Comparison of ENCODE assay signal across 19 mouse cellular contexts in the genomic region with DNA sequence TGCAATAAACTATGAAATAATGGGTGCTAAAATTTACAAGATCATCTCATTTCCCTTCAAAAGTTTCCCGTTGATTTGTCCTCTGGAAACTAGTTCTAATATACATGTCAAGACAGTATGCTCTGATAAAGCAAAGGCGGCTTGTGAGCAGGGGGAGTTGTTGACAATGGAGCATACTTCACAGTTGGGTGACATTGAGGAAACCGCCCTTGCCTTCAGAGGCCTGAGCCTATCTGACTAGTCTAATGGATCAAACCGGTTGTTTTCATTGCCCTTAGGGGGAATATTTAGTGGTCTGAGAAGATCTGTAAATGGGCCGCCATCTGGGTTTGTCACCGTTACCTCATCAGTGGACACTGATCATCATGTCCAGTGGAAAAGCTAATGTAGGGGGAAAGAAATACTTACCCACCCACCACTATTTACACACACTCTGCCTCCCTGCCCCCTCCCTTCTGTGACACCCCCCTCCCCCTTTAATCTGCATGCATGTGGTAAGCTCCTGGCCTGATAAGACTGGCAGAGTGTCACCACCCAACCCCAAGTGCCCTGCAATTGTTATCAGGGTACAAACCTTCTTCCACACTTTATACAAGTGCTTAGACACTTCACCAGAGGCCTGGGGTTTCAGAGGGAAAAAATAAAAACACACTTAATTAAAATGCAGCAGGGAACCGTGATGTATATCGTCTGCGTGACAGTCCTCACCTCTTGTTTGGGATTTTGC.
DNase-seq lines count a peak whose midpoint lies in the region; ATAC-seq and TF ChIP-seq lines count a peak whose summit lies in the region.
"Had no signal": no experiment of that assay in that cellular context is flagged by ENCODE, and none has a peak within 500 bp of the region (broad histone marks: within the 10 kb centered on the region; RNA-seq: fewer than 3 reads in every experiment).

No protein-coding gene starts in this region.

- no peaks in the 10 kb centered on the region for H3K36me3 ChIP-seq in kidney, embryonic 14.5 days (ENCODE audit: control insufficient read depth, insufficient read depth, low read length)
- no peaks in the 10 kb centered on the region for H3K36me3 ChIP-seq in liver, embryonic 11.5 days (ENCODE audit: control insufficient read depth, insufficient read depth, low read length)
- no peaks in the 10 kb centered on the region for H3K36me3 ChIP-seq in liver, postnatal 0 days (replicated peaks; ENCODE audit: insufficient read depth, low read length)
- H3K36me3 ChIP-seq in liver, embryonic 13.5 days = no peaks in the 10 kb centered on the region
- no peaks in the 10 kb centered on the region for H3K36me3 ChIP-seq in liver, embryonic 14.5 days (replicated peaks; ENCODE audit: control insufficient read depth, insufficient read depth, low read depth)
- H3K36me3 ChIP-seq: embryonic facial prominence, embryonic 15.5 days; heart, embryonic 12.5 days; hindbrain, embryonic 10.5 days; hindbrain, embryonic 15.5 days had no signal

- no peak overlapping the region for H3K9ac ChIP-seq in kidney, embryonic 14.5 days (ENCODE audit: low read depth, low read length)
- H3K9ac ChIP-seq in liver, embryonic 11.5 days (ENCODE audit: low read depth, low read length) = no peak overlapping the region
- no peak overlapping the region for H3K9ac ChIP-seq in liver, postnatal 0 days (replicated peaks)
- no peak overlapping the region for H3K9ac ChIP-seq in liver, embryonic 13.5 days
- no peak overlapping the region for H3K9ac ChIP-seq in liver, embryonic 14.5 days (replicated peaks)
- H3K9ac ChIP-seq: embryonic facial prominence, embryonic 15.5 days; heart, embryonic 12.5 days; hindbrain, embryonic 15.5 days had no signal

- no peak overlapping the region for H3K4me3 ChIP-seq in kidney, embryonic 14.5 days (ENCODE audit: low read length)
- no peak overlapping the region for H3K4me3 ChIP-seq in liver, embryonic 11.5 days (ENCODE audit: low read depth, low read length)
- H3K4me3 ChIP-seq in liver, postnatal 0 days (ENCODE audit: low read depth, low read length) = no peak overlapping the region
- no peak overlapping the region for H3K4me3 ChIP-seq in liver, embryonic 13.5 days (replicated peaks)
- no peak overlapping the region for H3K4me3 ChIP-seq in liver, embryonic 14.5 days (ENCODE audit: insufficient read depth in 1 of 2, low read depth in 2 of 2, low read length in 2 of 2)
- H3K4me3 ChIP-seq: embryonic facial prominence, embryonic 15.5 days; erythroblast, embryonic 14.5 days; gastrocnemius, adult 2 months; heart, embryonic 12.5 days; hindbrain, embryonic 10.5 days; hindbrain, embryonic 15.5 days had no signal

- WGBS in kidney, embryonic 14.5 days = 45% methylated on average over 9 of the region's 9 CpGs
- 77% methylated on average over 9 of the region's 9 CpGs for WGBS in liver, embryonic 11.5 days
- 72% methylated on average over 9 of the region's 9 CpGs for WGBS in liver, postnatal 0 days (ENCODE audit: insufficient replicate concordance)
- 59% methylated on average over 9 of the region's 9 CpGs for WGBS in liver, embryonic 13.5 days (ENCODE audit: insufficient replicate concordance)
- 58% methylated on average over 9 of the region's 9 CpGs for WGBS in liver, embryonic 14.5 days (ENCODE audit: insufficient replicate concordance)

- no peaks in the 10 kb centered on the region for H3K27me3 ChIP-seq in kidney, embryonic 14.5 days (ENCODE audit: control insufficient read depth, insufficient read depth, low read length)
- no peaks in the 10 kb centered on the region for H3K27me3 ChIP-seq in liver, embryonic 11.5 days (replicated peaks; ENCODE audit: control insufficient read depth, insufficient read depth, low read length)
- no peaks in the 10 kb centered on the region for H3K27me3 ChIP-seq in liver, postnatal 0 days (ENCODE audit: insufficient read depth, low read length)
- H3K27me3 ChIP-seq in liver, embryonic 13.5 days = no peaks in the 10 kb centered on the region
- H3K27me3 ChIP-seq in liver, embryonic 14.5 days (ENCODE audit: control insufficient read depth, insufficient read depth, low read length) = no peaks in the 10 kb centered on the region
- H3K27me3 ChIP-seq: embryonic facial prominence, embryonic 15.5 days; heart, embryonic 12.5 days; hindbrain, embryonic 15.5 days had no signal

- H3K27ac ChIP-seq in kidney, embryonic 14.5 days (ENCODE audit: low read depth, low read length) = no peak overlapping the region
- H3K27ac ChIP-seq in liver, embryonic 11.5 days (ENCODE audit: low read depth, low read length) = no peak overlapping the region
- no peak overlapping the region for H3K27ac ChIP-seq in liver, postnatal 0 days (ENCODE audit: low read depth)
- no peak overlapping the region for H3K27ac ChIP-seq in liver, embryonic 13.5 days
- H3K27ac ChIP-seq in liver, embryonic 14.5 days = no peak overlapping the region
- H3K27ac ChIP-seq: embryonic facial prominence, embryonic 15.5 days; gastrocnemius, adult 2 months; hindbrain, embryonic 10.5 days; hindbrain, embryonic 15.5 days had no signal

- H3K4me2 ChIP-seq in kidney, embryonic 14.5 days (replicated peaks; ENCODE audit: low read depth, low read length) = no peak overlapping the region
- no peak overlapping the region for H3K4me2 ChIP-seq in liver, embryonic 11.5 days
- no peak overlapping the region for H3K4me2 ChIP-seq in liver, postnatal 0 days (ENCODE audit: low read depth, low read length)
- no peak overlapping the region for H3K4me2 ChIP-seq in liver, embryonic 13.5 days
- no peak overlapping the region for H3K4me2 ChIP-seq in liver, embryonic 14.5 days (ENCODE audit: low read depth)
- H3K4me2 ChIP-seq: embryonic facial prominence, embryonic 15.5 days; heart, embryonic 12.5 days; hindbrain, embryonic 15.5 days had no signal

- DNase-seq in kidney, postnatal 36 days = no peak
- DNase-seq in liver, embryonic 11.5 days (ENCODE audit: low spot score) = no peak
- no peak for DNase-seq in liver, postnatal 0 days
- no peak for DNase-seq in liver, embryonic 13.5 days
- DNase-seq in liver, embryonic 14.5 days (ENCODE audit: low read depth in 3 of 3, low spot score in 3 of 3) = no peak
- no peak for DNase-seq in embryo, embryonic 10 days (ENCODE audit: low spot score)
- DNase-seq: adrenal gland, adult 2 months; adrenal gland, postnatal 25 days; cerebellum, adult 18-20 months; cerebellum, adult 9-11 months; cerebellum, postnatal 36 days; gastrocnemius, adult 2 months; gastrocnemius, postnatal 25 days had no signal

- peak; percentile 82; the same call in 1 of the 2 replicates for ATAC-seq in kidney, embryonic 14.5 days (ENCODE audit: low FRiP score, low TSS enrichment)
- peak; percentile 39; the same call in 1 of the 2 replicates for ATAC-seq in liver, embryonic 11.5 days (replicated peaks; ENCODE audit: low FRiP score)
- no peak for ATAC-seq in liver, postnatal 0 days
- ATAC-seq in liver, embryonic 13.5 days (ENCODE audit: low read depth) = peak; percentile 89
- peak; percentile 77 for ATAC-seq in liver, embryonic 14.5 days (ENCODE audit: insufficient read depth)

- no peaks in the 10 kb centered on the region for H3K9me3 ChIP-seq in kidney, embryonic 14.5 days (ENCODE audit: control insufficient read depth, low read length)
- no peaks in the 10 kb centered on the region for H3K9me3 ChIP-seq in liver, embryonic 11.5 days (ENCODE audit: control insufficient read depth, low read length)
- H3K9me3 ChIP-seq in liver, postnatal 0 days (ENCODE audit: low read length) = no peaks in the 10 kb centered on the region
- H3K9me3 ChIP-seq in liver, embryonic 13.5 days (replicated peaks) = no peaks in the 10 kb centered on the region
- H3K9me3 ChIP-seq in liver, embryonic 14.5 days (ENCODE audit: control insufficient read depth, low read length) = no peaks in the 10 kb centered on the region
- H3K9me3 ChIP-seq: embryonic facial prominence, embryonic 15.5 days; heart, embryonic 12.5 days; hindbrain, embryonic 10.5 days; hindbrain, embryonic 15.5 days had no signal

- TF ChIP-seq EP300 in liver, postnatal 0 days (IDR thresholded peaks at IDR 0.05; ENCODE audit: low read depth) = no peak
- TF ChIP-seq EP300 in liver, embryonic 14.5 days (IDR thresholded peaks at IDR 0.05; ENCODE audit: low read depth) = peak; percentile 21; the same call in 1 of the 2 replicates

- no peak for TF ChIP-seq CTCF in liver, postnatal 0 days (IDR thresholded peaks at IDR 0.05; ENCODE audit: low read depth)
- TF ChIP-seq CTCF in liver, embryonic 14.5 days (IDR thresholded peaks at IDR 0.05; ENCODE audit: low read depth) = no peak

- no peaks in the 10 kb centered on the region; the same call in 1 of the 2 replicates for H3K4me1 ChIP-seq in kidney, embryonic 14.5 days (ENCODE audit: control insufficient read depth, insufficient read depth, low read length)
- H3K4me1 ChIP-seq in liver, embryonic 11.5 days (replicated peaks; ENCODE audit: control insufficient read depth, insufficient read depth, low read length) = no peaks in the 10 kb centered on the region
- no peaks in the 10 kb centered on the region for H3K4me1 ChIP-seq in liver, postnatal 0 days (ENCODE audit: insufficient read depth)
- 0 out of 2 replicates have a peak, but pooled peaks cover 3% of the 10 kb centered on the region for H3K4me1 ChIP-seq in liver, embryonic 13.5 days (replicated peaks)
- H3K4me1 ChIP-seq in liver, embryonic 14.5 days (replicated peaks; ENCODE audit: control insufficient read depth in 2 of 2, insufficient read depth in 2 of 2, low read length in 1 of 2) = no peaks in the 10 kb centered on the region
- H3K4me1 ChIP-seq: embryonic facial prominence, embryonic 15.5 days; hindbrain, embryonic 10.5 days; hindbrain, embryonic 15.5 days had no signal
